Mouse (Mus musculus) lung, adult 2 months (tissue): Measurements from ENCODE around the gene Lrrc61.

Experiments used
- CTCF ChIP-seq: fragments of 200-500 bp; IDR thresholded peaks from 2 replicates; pipeline ENCODE4 v1.5.1; 2011; ENCODE audit warnings: mild to moderate bottlenecking, low read length, control low read depth; ENCODE audit not compliant: insufficient read depth
- POLR2A ChIP-seq: fragments of 200-500 bp; IDR thresholded peaks from 2 replicates; pipeline ENCODE4 v1.6.1; 2011; ENCODE audit warnings: low read depth, mild to moderate bottlenecking, control low read depth, low read length, borderline replicate concordance; ENCODE audit errors: extremely low read depth

DNA sequence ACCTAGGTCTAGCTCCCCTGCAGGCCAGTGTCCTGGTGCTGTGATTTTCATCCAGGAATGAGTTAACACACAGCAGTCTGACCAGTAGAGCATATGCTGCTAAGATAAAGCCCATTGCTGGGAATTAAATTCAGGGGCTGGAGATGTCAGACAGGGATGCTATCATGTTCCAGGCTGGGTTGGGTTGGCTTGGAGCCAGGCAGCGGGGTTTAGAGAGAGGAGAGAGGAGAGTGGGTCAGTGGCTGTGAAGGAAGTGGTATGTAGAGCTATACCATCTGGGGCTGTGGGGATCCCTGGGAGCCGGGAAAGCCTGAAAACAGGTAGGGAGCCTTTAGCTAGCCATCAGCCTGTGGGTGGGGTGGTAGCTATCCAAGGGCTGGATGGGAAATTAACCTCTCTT, 23.7 kb upstream of the Lrrc61 start:
- TF ChIP-seq CTCF, result no peak
- TF ChIP-seq POLR2A, result no peak
